Mouse (Mus musculus) inflammation-experienced regulatory T-cells, adult 6 months (primary cell): Measurements from ENCODE around the gene Ass1. TPM values are rescaled to one million over a fixed set of nuclear protein-coding genes. Genes with fewer than 3 reads are reported as not detected.

Experiments used
- ATAC-seq: one replicate; pipeline ENCODE4 v1.8.0; 2017
- polyA plus RNA-seq, 3 experiments: library from polyadenylated mRNA; unstranded; fragments of 100-300 nt; shearing (Covaris generic); gene quantifications; one replicate each; pipeline ENCODE4 v1.2.1; 2017

Gene Ass1
- polyA plus RNA-seq, result 100 to 1,000 TPM; 342 to 389 (median 381) TPM

- ATAC-seq, result peak; percentile 85
Measured at GRCm38 (mm10) chr2:31469931-31470682, at the start of gene Ass1. Gene Ass1 (plus strand): TSS chr2:31470207.

GRCm38 (mm10) chr2:31420914-31421313, 49.1 kb upstream of the Ass1 start:
- no peak for ATAC-seq

GRCm38 (mm10) chr2:31422576-31422975, 47.4 kb upstream of the Ass1 start:
- no peak for ATAC-seq

- no peak for ATAC-seq
Measured at GRCm38 (mm10) chr2:31431477-31431876, 38.5 kb upstream of the Ass1 start.

GRCm38 (mm10) chr2:31434746-31435145, 35.3 kb upstream of the Ass1 start:
- ATAC-seq, result no peak

GRCm38 (mm10) chr2:31435567-31435966, 34.4 kb upstream of the Ass1 start:
- no peak for ATAC-seq

GRCm38 (mm10) chr2:31437480-31438245, 32.3 kb upstream of the Ass1 start:
- ATAC-seq, result no peak

GRCm38 (mm10) chr2:31439576-31439975, 30.4 kb upstream of the Ass1 start:
- ATAC-seq, result no peak

- ATAC-seq, result no peak
Measured at GRCm38 (mm10) chr2:31442480-31443160, 27.4 kb upstream of the Ass1 start.

GRCm38 (mm10) chr2:31446036-31446435, 24.0 kb upstream of the Ass1 start:
- ATAC-seq, result peak; percentile 70

- ATAC-seq, result no peak
Measured at GRCm38 (mm10) chr2:31446456-31446855, 23.6 kb upstream of the Ass1 start.

GRCm38 (mm10) chr2:31447536-31447935, 22.5 kb upstream of the Ass1 start:
- no peak for ATAC-seq

- ATAC-seq, result no peak
Measured at GRCm38 (mm10) chr2:31448756-31449440, 21.1 kb upstream of the Ass1 start.

- ATAC-seq, result no peak
Measured at GRCm38 (mm10) chr2:31449441-31449815, 20.6 kb upstream of the Ass1 start.

- ATAC-seq, result no peak
Measured at GRCm38 (mm10) chr2:31449902-31450301, 20.1 kb upstream of the Ass1 start.

GRCm38 (mm10) chr2:31450661-31451060, 19.3 kb upstream of the Ass1 start:
- ATAC-seq, result no peak

- ATAC-seq, result peak; percentile 64
Measured at GRCm38 (mm10) chr2:31451530-31451929, 18.5 kb upstream of the Ass1 start.

- ATAC-seq, result no peak
Measured at GRCm38 (mm10) chr2:31453011-31453410, 17.0 kb upstream of the Ass1 start.

- ATAC-seq, result no peak
Measured at GRCm38 (mm10) chr2:31453559-31454177, 16.3 kb upstream of the Ass1 start.

- ATAC-seq, result no peak
Measured at GRCm38 (mm10) chr2:31454280-31454679, 15.7 kb upstream of the Ass1 start.

GRCm38 (mm10) chr2:31455418-31455817, 14.6 kb upstream of the Ass1 start:
- peak; percentile 49 for ATAC-seq

GRCm38 (mm10) chr2:31458460-31458859, 11.5 kb upstream of the Ass1 start:
- no peak for ATAC-seq
